36 mouse cellular contexts compared by ENCODE assay signal in the genomic region with DNA sequence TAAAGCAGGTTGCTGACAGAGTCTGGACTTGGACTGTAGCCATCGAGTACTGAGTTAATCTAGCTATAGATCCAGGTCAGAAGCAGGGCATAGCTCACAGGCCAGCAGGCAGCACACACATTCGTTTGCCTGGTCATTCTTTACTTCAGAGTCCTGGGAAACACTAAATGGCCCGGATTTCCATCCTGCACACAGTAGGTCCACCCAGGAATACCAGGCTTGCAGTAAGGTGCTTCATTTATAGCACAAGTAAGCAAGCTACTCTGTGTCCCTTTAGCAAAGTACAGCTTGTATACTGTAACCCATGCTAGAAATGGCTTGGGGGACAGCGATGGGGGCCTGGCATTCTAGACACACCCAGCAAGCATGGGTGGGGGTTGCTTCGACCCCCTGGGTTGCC. TPM values are rescaled to one million over a fixed set of nuclear protein-coding genes. Genes with fewer than 3 reads are reported as not detected.
DNase-seq lines count a peak whose midpoint lies in the region; ATAC-seq and TF ChIP-seq lines count a peak whose summit lies in the region.
"Had no signal": no experiment of that assay in that cellular context is flagged by ENCODE, and none has a peak within 500 bp of the region (broad histone marks: within the 10 kb centered on the region; RNA-seq: fewer than 3 reads in every experiment).

No protein-coding gene starts in this region.

- intact Hi-C loops in heart, postnatal 36 days (cut with DNase I) = no loop called here

- no peaks in the 10 kb centered on the region for H3K27me3 ChIP-seq in erythroblast, embryonic 14.5 days (ENCODE audit: control insufficient read depth)
- H3K27me3 ChIP-seq in ES-Bruce4 (ENCODE audit: control insufficient read depth, insufficient read depth, low read length, poor library complexity, severe bottlenecking) = no peaks in the 10 kb centered on the region
- H3K27me3 ChIP-seq in liver, embryonic 16.5 days (ENCODE audit: control insufficient read depth, insufficient read depth, low read depth, low read length) = no peaks in the 10 kb centered on the region
- H3K27me3 ChIP-seq: embryonic facial prominence, embryonic 13.5 days; forebrain, embryonic 12.5 days; limb, embryonic 15.5 days; lung, embryonic 15.5 days; neural tube, embryonic 13.5 days had no signal

- no peak overlapping the region for H3K9ac ChIP-seq in ES-Bruce4 (ENCODE audit: low read depth, poor library complexity, severe bottlenecking)
- H3K9ac ChIP-seq in liver, embryonic 16.5 days (ENCODE audit: low read depth, low read length) = 0 out of 2 replicates have a peak overlapping the region, but pooled peaks have one; percentile 15
- H3K9ac ChIP-seq: embryonic facial prominence, embryonic 13.5 days; forebrain, embryonic 12.5 days; forebrain, postnatal 0 days; limb, embryonic 15.5 days; lung, embryonic 15.5 days; neural tube, embryonic 13.5 days had no signal

- WGBS in liver, embryonic 16.5 days (ENCODE audit: insufficient replicate concordance) = 19% methylated on average over 5 of the region's 5 CpGs

- peaks cover 16% of the 10 kb centered on the region for H3K36me3 ChIP-seq in erythroblast, embryonic 14.5 days (ENCODE audit: control insufficient read depth)
- H3K36me3 ChIP-seq in ES-Bruce4 (ENCODE audit: control insufficient read depth, insufficient read depth, low read length, poor library complexity, severe bottlenecking) = no peaks in the 10 kb centered on the region
- H3K36me3 ChIP-seq in liver, embryonic 16.5 days (ENCODE audit: control insufficient read depth, insufficient read depth) = no peaks in the 10 kb centered on the region
- H3K36me3 ChIP-seq: embryonic facial prominence, embryonic 13.5 days; forebrain, embryonic 12.5 days; limb, embryonic 10.5 days; limb, embryonic 15.5 days; lung, embryonic 15.5 days; midbrain, embryonic 10.5 days; neural tube, embryonic 13.5 days had no signal

- H3K27ac ChIP-seq in ES-Bruce4 (ENCODE audit: insufficient read depth, low read length) = peak overlapping the region; percentile 44; the same call in 1 of the 2 replicates
- peak overlapping the region; percentile 89 for H3K27ac ChIP-seq in liver, embryonic 16.5 days (ENCODE audit: low read length)
- H3K27ac ChIP-seq: embryonic facial prominence, embryonic 13.5 days; forebrain, embryonic 12.5 days; hindbrain, postnatal 0 days; limb, embryonic 10.5 days; limb, embryonic 15.5 days; lung, embryonic 15.5 days; midbrain, embryonic 10.5 days; neural tube, embryonic 13.5 days had no signal

- TF ChIP-seq POLR2A in ES-Bruce4 (IDR thresholded peaks at IDR 0.05; ENCODE audit: insufficient read depth, low read length) = no peak

- ATAC-seq in erythroblast, adult 5-6 weeks (replicated peaks; ENCODE audit: low FRiP score, poor library complexity, severe bottlenecking) = no peak
- ATAC-seq in liver, embryonic 16.5 days (ENCODE audit: low read depth) = no peak
- ATAC-seq: forebrain, postnatal 0 days; hindbrain, postnatal 0 days; intestine, embryonic 16.5 days; midbrain, embryonic 16.5 days had no signal

- peak; percentile 44 for DNase-seq in induced T-regulatory cell, adult 2 months (ENCODE audit: low read depth)
- DNase-seq in ovary, adult 18-20 months (ENCODE audit: low spot score) = no peak
- DNase-seq in natural killer cell, adult 2 months (ENCODE audit: low spot score in 2 of 2) = no peak
- no peak for DNase-seq in heart, postnatal 36 days
- DNase-seq: adrenal gland, adult 8-10 months; cerebellum, adult 11 months; cerebellum, adult 9-11 months; forebrain, postnatal 0 days; heart, postnatal 14 days; kidney, adult 9 months; kidney, postnatal 10 days; layer of hippocampus, adult 9-11 months; retina, postnatal 1 day; right cerebral cortex, postnatal 14 days; thymus, postnatal 14 days had no signal

- H3K4me3 ChIP-seq in erythroblast, embryonic 14.5 days (replicated peaks) = peak overlapping the region; percentile 30
- no peak overlapping the region for H3K4me3 ChIP-seq in ES-Bruce4 (ENCODE audit: low read depth, low read length)
- H3K4me3 ChIP-seq in liver, embryonic 16.5 days (ENCODE audit: low read depth, low read length) = no peak overlapping the region
- H3K4me3 ChIP-seq: embryonic facial prominence, embryonic 13.5 days; forebrain, embryonic 12.5 days; limb, embryonic 10.5 days; limb, embryonic 15.5 days; lung, embryonic 15.5 days; midbrain, embryonic 10.5 days; myocyte; neural tube, embryonic 13.5 days had no signal

- H3K4me1 ChIP-seq in erythroblast, embryonic 14.5 days (ENCODE audit: control insufficient read depth) = peaks cover 95% of the 10 kb centered on the region
- H3K4me1 ChIP-seq in ES-Bruce4 (ENCODE audit: control insufficient read depth, insufficient read depth, low read length) = peaks cover 9% of the 10 kb centered on the region
- peaks cover 68% of the 10 kb centered on the region for H3K4me1 ChIP-seq in liver, embryonic 16.5 days (ENCODE audit: control insufficient read depth, low read depth, low read length)
- H3K4me1 ChIP-seq: embryonic facial prominence, embryonic 13.5 days; forebrain, embryonic 12.5 days; limb, embryonic 15.5 days; lung, embryonic 15.5 days; midbrain, embryonic 10.5 days; neural tube, embryonic 13.5 days had no signal

- TF ChIP-seq EP300 in ES-Bruce4 (IDR thresholded peaks at IDR 0.05; ENCODE audit: insufficient read depth, low read depth, low read length) = no peak

- H3K9me3 ChIP-seq in erythroblast, embryonic 14.5 days (ENCODE audit: control insufficient read depth, low read length) = no peaks in the 10 kb centered on the region
- H3K9me3 ChIP-seq in ES-Bruce4 (replicated peaks; ENCODE audit: control insufficient read depth, insufficient read depth, low read length, poor library complexity, severe bottlenecking) = no peaks in the 10 kb centered on the region
- no peaks in the 10 kb centered on the region for H3K9me3 ChIP-seq in liver, embryonic 16.5 days (replicated peaks; ENCODE audit: control insufficient read depth, low read length)
- H3K9me3 ChIP-seq: embryonic facial prominence, embryonic 13.5 days; forebrain, embryonic 12.5 days; limb, embryonic 10.5 days; limb, embryonic 15.5 days; lung, embryonic 15.5 days; midbrain, embryonic 10.5 days; neural tube, embryonic 13.5 days had no signal

- TF ChIP-seq CTCF in ES-Bruce4 (IDR thresholded peaks at IDR 0.05; ENCODE audit: low read depth, low read length) = no peak

- peak overlapping the region; percentile 42 for H3K4me2 ChIP-seq in liver, embryonic 16.5 days (ENCODE audit: low read depth, low read length)
- H3K4me2 ChIP-seq: embryonic facial prominence, embryonic 13.5 days; forebrain, embryonic 12.5 days; limb, embryonic 15.5 days; lung, embryonic 15.5 days; neural tube, embryonic 13.5 days had no signal

RNA-seq across cellular contexts. Expression of a gene that starts 1.9 kb away (rescaled TPM):
- polyA plus RNA-seq in erythroblast, embryonic 14.5 days (2012) = 0.52 and 0.83 TPM in 2 replicates
- 15.8 and 24.9 TPM in 2 replicates for total RNA-seq in erythroblast, adult 5-6 weeks (2015; ENCODE audit: low replicate concordance)
- total RNA-seq in erythroblast, adult 5-6 weeks (2017; ENCODE audit: low replicate concordance) = 58.3 and 60.0 TPM in 2 replicates
- 1.5 and 2.2 TPM in 2 replicates for polyA plus RNA-seq in ES-Bruce4 (2011; ENCODE audit: insufficient read depth, insufficient read length, low read depth, missing spikeins)
- 5.5 and 6.3 TPM in 2 replicates for polyA plus RNA-seq in liver, embryonic 16.5 days (2015; fragmentation: Nextera tagmentation; extraction: Ambion mirVana)
- total RNA-seq in heart, postnatal 36 days (2021) = under 1 TPM; 0.76 to 0.92 TPM
- polyA plus RNA-seq: midbrain, embryonic 16.5 days had no signal

RNA-seq across cellular contexts. Expression of a gene that starts 17.5 kb away (rescaled TPM):
- polyA plus RNA-seq in erythroblast, embryonic 14.5 days (2012) = 0.12 and 0.17 TPM in 2 replicates
- 1.7 TPM in 1 of 2 replicates, not detected in the other for total RNA-seq in erythroblast, adult 5-6 weeks (2015; ENCODE audit: low replicate concordance)
- 0.34 TPM in 1 of 2 replicates, not detected in the other for total RNA-seq in erythroblast, adult 5-6 weeks (2017; ENCODE audit: low replicate concordance)
- 8.6 and 9.3 TPM in 2 replicates for polyA plus RNA-seq in ES-Bruce4 (2011; ENCODE audit: insufficient read depth, insufficient read length, low read depth, missing spikeins)
- polyA plus RNA-seq in liver, embryonic 16.5 days (2015; fragmentation: Nextera tagmentation; extraction: Ambion mirVana) = 74.1 and 76.6 TPM in 2 replicates
- not detected for total RNA-seq in heart, postnatal 36 days (2021)
- total RNA-seq: heart, adult 8-10 months; heart, postnatal 14 days had no signal
- polyA plus RNA-seq: C2C12 had no signal

RNA-seq across cellular contexts. Expression of a gene that starts 48.4 kb away (rescaled TPM):
- polyA plus RNA-seq in erythroblast, embryonic 14.5 days (2012) = 1.2 and 1.4 TPM in 2 replicates
- 19.8 and 26.8 TPM in 2 replicates for total RNA-seq in erythroblast, adult 5-6 weeks (2015; ENCODE audit: low replicate concordance)
- total RNA-seq in erythroblast, adult 5-6 weeks (2017; ENCODE audit: low replicate concordance) = 17.1 and 19.9 TPM in 2 replicates
- 1.6 TPM in 2 replicates for polyA plus RNA-seq in ES-Bruce4 (2011; ENCODE audit: insufficient read depth, insufficient read length, low read depth, missing spikeins)
- polyA plus RNA-seq in liver, embryonic 16.5 days (2015; fragmentation: Nextera tagmentation; extraction: Ambion mirVana) = 8.1 and 8.7 TPM in 2 replicates
- total RNA-seq in heart, postnatal 36 days (2021) = 1 to 10 TPM; 1.6 to 1.9 TPM

RNA-seq across cellular contexts. Expression of a gene that starts 52.4 kb away (rescaled TPM):
- not detected in 2 replicates for polyA plus RNA-seq in erythroblast, embryonic 14.5 days (2012)
- not detected in 2 replicates for total RNA-seq in erythroblast, adult 5-6 weeks (2015; ENCODE audit: low replicate concordance)
- total RNA-seq in erythroblast, adult 5-6 weeks (2017; ENCODE audit: low replicate concordance) = 3.2 and 5.0 TPM in 2 replicates
- polyA plus RNA-seq in ES-Bruce4 (2011; ENCODE audit: insufficient read depth, insufficient read length, low read depth, missing spikeins) = not detected in 2 replicates
- polyA plus RNA-seq in liver, embryonic 16.5 days (2015; fragmentation: Nextera tagmentation; extraction: Ambion mirVana) = 0.58 TPM in 1 of 2 replicates, not detected in the other
- total RNA-seq in heart, postnatal 36 days (2021) = not detected
- total RNA-seq: adrenal gland, adult 8-10 months; forebrain, postnatal 0 days; gastrocnemius, adult 8-10 months; heart, adult 8-10 months; heart, postnatal 14 days; hindbrain, postnatal 0 days; left cerebral cortex, postnatal 10 days had no signal
- polyA plus RNA-seq: C2C12; embryonic facial prominence, embryonic 13.5 days; forebrain, embryonic 12.5 days; forebrain, postnatal 0 days; heart, embryonic 14.5 days; hindbrain, embryonic 11.5 days; hindbrain, postnatal 0 days; limb, embryonic 10.5 days; limb, embryonic 15.5 days; lung, embryonic 15.5 days; midbrain, embryonic 10.5 days; midbrain, embryonic 16.5 days; myocyte; neural tube, embryonic 13.5 days had no signal

RNA-seq across cellular contexts. Expression of a gene that starts 56.3 kb away (rescaled TPM):
- 6.9 and 9.2 TPM in 2 replicates for polyA plus RNA-seq in erythroblast, embryonic 14.5 days (2012)
- 8.4 and 36.9 TPM in 2 replicates for total RNA-seq in erythroblast, adult 5-6 weeks (2015; ENCODE audit: low replicate concordance)
- 17.9 and 22.9 TPM in 2 replicates for total RNA-seq in erythroblast, adult 5-6 weeks (2017; ENCODE audit: low replicate concordance)
- 98.6 and 120 TPM in 2 replicates for polyA plus RNA-seq in ES-Bruce4 (2011; ENCODE audit: insufficient read depth, insufficient read length, low read depth, missing spikeins)
- 17.4 and 18.1 TPM in 2 replicates for polyA plus RNA-seq in liver, embryonic 16.5 days (2015; fragmentation: Nextera tagmentation; extraction: Ambion mirVana)
- total RNA-seq in heart, postnatal 36 days (2021) = 10 to 100 TPM; 36.9 to 38.0 TPM
